Mouse (Mus musculus): Measurements from ENCODE around the gene Kdf1. TPM values are rescaled to one million over a fixed set of nuclear protein-coding genes. Genes with fewer than 3 reads are reported as not detected.

Kdf1 gene
- total RNA-seq, 2 experiments from 2014 or later: not detected

DNA sequence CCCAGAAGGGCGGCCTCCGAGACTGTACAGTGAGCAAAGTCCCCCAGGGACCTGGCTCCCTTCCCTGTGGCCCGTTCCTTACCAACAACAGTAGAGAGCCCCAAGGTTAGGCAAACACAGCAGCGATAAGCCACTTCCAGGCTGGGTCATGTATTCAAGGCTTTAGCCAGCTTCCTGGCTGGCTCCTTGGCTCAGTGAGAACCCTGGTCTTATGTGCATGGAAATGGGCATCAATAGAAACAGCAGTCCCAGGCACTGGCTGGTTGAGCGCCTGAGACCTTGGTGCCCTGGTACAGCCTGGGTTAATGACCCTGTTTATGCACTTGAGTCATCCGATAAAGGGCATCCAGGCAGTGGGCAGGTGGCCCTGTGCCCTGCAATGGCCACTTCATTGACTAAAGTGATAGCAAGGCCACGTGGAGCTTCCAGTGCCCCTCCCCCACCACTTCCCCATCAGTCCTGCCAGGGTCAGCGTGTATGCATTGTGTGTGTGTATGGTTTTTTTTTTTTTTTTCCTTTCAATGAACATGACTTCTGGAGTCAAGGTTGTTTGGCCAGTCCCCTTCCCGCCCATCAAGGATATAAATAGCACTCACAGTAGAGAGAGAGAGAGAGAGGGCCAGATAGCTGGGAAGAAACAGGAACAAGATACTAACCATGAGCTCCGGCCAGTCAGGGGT is 34.1 kb downstream of the Kdf1 start, which contains the start of gene Nr0b2:
Nr0b2 (plus strand) TSS at position 609 of the 680 bp plus-strand sequence.
- DNase-seq (ENCODE audit: extremely low spot score in 1 of 2, low spot score in 1 of 2): no peak

DNA sequence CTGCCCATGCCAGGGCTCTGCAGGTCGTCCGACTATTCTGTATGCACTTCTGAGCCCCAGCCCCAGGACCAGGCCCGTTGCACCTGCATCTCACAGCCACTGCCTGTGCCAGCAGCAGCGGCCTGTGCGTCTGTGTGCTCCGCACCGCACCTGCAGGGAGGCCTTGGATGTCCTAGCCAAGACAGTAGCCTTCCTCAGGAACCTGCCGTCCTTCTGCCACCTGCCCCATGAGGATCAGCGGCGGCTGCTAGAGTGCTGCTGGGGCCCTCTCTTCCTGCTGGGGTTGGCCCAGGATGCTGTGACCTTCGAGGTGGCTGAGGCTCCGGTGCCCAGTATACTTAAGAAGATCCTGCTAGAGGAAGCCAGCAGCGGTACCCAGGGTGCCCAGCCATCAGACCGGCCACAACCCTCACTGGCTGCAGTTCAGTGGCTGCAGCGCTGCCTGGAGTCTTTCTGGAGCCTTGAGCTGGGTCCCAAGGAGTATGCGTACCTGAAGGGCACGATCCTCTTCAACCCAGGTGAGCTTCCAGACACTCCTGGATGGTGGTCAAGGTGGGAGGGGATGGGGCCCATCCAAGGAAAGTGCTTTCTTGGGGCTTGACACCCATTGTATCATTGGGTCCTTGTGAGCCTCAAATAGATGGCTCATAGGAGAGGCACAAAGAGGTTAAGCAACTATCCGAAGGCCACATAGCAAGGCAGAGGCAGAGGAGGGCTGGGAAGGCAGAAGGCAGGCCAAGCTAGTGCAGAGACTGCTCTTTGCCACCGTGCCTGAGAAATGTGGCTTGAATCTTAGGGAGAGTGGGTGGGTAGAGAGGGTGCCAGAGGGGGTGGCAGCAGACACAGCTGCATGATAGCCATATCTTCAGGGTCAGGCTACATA is 34.9 kb downstream of the Kdf1 start:
- no peak for DNase-seq (ENCODE audit: extremely low spot score in 1 of 2, low spot score in 1 of 2)

DNA sequence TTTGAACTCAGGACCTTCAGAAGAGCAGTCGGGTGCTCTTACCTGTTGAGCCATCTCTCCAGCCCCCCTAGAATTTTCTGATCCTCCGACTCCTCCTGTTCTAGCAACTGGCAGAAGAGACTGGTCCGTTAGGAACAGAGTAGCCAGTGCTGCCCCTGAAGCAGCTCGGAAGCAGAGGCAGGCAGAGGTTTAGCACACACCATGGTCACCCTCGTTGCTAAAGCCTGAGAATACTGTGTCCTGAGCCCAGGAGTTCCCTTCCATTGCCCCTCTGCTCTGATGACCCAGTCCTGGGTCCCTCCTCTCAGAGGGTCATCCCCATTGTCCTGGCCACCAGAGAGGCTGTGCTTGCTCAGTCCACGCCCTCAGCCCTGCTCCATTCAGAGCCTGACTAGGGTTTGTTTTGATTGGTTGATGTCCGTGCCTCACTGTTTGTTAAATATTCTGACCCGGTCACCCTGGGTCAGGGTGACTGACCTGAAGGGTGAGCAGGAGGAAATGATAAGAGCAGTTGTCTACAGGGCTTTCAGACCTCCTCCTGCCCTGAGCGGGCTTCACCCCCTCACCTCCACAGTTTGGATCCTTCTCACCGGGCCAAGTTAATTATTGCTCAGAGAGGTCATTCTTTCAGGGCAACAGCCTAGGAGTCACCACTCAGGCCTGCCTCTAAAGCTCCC is 38.4 kb downstream of the Kdf1 start:
- DNase-seq (ENCODE audit: extremely low spot score in 1 of 2, low spot score in 1 of 2): no peak

DNA sequence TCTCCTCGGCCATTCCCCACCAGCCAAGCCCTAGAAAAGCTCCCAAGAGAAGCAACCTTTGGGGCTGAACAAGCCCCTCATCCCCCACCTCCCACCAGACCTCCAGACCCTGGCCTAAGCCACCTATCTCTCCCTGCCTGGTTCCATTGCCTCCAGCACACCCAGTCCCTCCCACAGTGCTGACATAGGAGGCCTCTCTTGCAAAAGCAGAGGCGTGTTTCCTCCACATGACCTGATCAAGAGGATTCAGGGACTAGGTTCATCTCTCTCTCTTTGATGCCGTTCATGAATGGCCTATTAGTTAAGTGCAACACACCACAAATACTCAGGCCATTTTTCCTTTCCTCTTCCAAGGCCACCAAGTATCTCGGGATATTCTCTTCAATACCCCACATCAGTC is 41.1 kb downstream of the Kdf1 start:
- DNase-seq (ENCODE audit: extremely low spot score in 1 of 2, low spot score in 1 of 2): no peak

DNA sequence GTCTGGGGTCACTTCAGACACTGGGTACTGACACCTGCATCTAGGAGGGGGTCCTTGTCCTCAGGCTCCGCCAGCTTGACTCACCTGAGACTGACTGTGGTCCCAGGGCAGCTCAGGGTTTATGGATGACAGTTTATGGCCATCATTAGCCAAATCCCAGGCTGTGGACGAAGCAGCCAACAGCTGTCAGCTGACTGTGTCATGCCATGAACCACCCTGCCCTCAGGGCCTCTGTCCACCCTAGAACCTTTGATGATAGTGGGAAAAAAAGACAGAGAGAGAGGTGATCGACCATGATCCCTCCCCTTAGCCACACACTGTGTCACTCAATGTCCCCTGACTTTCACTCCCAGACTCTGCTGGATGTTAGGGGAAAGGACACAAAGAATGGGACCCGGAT is 42.9 kb downstream of the Kdf1 start:
- no peak for DNase-seq (ENCODE audit: extremely low spot score in 1 of 2, low spot score in 1 of 2)

DNA sequence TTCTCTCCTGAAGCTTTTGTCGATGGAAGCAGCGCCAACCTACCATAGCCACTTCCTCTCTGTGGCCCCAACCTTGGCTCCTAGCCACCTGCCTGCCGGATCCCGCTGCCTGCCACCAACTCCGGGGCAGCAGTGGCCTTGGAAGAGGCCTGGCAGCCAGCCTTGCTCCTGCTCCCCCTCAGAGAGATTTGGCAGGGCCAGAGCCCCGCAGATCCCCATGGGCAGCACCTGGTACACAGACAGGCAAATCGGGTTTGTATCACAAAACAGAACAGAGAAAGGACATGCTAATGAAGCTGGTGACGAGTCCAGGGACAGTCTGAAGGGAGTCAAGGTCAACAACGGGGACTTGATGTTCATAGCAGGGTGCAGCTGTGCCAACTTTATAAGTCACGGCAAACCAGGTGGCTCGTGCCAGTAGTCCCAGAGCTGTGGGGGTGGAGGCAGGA is 44.4 kb downstream of the Kdf1 start:
- DNase-seq (ENCODE audit: extremely low spot score in 1 of 2, low spot score in 1 of 2): no peak

DNA sequence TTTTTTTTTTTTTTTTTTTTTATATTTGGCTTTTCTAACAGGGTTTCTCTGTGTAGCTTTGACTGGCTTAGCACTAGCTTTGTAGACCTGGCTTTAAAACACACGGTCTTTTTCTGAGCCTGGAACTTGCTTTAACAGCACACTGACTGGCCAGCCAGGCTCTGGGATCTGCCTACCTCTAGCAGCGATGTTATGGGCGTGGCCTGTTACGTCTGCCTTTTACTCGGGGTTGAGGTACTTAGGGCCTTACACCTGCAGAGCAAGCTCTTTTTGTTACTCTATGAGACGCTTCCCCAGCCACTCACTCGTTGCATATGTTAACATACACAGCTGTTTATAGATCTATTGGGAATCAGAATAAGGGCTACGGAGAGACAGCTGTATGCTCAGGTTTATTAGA is 48.5 kb downstream of the Kdf1 start:
- DNase-seq (ENCODE audit: extremely low spot score in 1 of 2, low spot score in 1 of 2): no peak

DNA sequence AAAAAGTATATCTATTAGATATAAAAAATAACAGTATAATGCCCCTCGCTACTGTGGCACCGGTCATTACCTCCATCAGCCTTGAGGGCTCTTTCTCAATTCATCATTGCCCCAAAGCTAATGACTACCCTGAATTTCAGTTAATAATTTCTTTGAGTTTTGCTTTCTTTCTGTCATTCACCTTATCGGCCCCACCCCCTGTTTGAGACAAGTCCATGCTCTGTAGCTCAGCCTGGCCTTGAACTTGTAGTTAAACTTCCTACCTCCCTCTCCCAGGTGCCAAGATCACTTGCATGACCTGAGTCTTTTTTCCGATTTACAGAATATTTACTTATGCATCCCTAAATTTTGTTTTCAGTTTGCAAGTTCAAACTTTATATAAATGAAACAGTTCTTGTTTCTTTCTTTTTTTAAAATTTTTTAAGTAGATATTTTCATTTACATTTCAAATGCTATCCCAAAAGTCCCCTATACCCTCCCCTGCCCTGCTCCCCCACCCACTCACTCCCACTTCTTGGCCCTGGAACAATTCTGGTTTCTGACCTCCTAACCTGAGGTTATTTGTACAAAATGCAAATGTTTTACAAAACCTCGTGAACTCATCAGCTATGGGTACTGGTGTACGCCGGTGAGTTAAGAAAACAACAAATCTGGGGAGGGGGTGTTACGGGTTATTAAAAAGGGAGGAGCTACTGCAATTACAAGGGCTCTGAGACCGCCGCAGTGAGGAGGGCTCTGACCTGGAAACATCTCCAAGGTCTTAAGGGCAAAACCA is 50.7 kb downstream of the Kdf1 start:
- DNase-seq (ENCODE audit: extremely low spot score in 1 of 2, low spot score in 1 of 2): no peak

DNA sequence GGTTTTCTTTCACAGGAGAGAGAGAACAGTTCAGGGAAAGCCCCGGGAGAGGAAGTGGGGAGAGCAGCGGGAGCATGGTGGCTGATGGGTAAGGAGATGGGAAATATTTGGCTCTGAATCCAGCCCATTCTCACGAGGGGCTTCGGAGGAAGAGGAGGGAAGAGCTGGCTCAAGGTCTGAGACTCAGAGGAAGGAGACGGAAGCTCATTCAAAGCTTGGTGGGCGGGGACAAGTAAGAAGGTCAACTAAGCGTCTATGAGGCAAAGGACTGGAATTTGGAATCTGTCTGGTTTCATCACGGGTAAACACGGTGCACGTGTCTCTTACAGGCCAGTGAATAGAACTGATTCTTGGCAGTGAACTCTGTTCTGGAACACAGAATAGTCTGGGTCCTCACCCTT is 51.3 kb downstream of the Kdf1 start:
- no peak for DNase-seq (ENCODE audit: extremely low spot score in 1 of 2, low spot score in 1 of 2)

DNA sequence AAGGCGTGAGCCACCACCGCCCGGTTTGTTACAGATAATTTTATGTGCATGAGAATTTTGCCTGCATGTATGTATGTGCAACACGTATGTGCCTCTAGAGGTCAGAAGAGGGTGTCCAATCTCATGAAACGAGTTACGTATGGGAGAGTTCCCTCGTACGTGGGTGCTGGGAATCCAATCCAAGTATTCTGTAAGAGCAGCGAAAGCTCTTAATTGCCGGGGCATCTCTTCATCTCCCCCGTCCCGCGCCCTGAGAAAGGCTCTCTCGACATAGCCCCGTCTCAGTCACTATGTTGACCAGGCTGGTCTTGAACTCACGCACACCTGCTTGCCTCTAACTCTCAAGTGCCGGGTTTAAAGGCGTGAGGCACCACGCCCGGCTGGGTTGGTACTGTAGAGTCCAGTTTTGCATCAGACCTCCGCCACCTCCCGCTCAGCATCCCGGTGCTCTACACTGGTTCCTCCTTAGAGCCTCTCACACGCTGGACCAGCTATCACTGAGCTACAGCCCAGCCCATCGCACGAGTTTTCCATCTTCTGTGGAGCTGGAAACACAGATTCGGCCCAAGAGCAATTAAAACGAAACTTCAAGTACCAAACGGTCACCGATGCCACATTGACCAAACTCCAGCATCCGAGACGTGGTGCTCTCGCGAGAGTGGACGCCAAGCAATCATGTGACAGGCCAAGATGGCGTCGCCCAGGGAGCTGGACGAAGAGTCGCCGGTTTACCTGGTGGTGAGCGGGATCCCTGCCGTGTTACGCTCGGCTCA is 55.5 kb downstream of the Kdf1 start, which contains the start of gene Gpatch3:
Gpatch3 (plus strand) TSS at position 676 of the 773 bp plus-strand sequence.
- DNase-seq (ENCODE audit: extremely low spot score in 1 of 2, low spot score in 1 of 2): peak; percentile 81 to 88

DNA sequence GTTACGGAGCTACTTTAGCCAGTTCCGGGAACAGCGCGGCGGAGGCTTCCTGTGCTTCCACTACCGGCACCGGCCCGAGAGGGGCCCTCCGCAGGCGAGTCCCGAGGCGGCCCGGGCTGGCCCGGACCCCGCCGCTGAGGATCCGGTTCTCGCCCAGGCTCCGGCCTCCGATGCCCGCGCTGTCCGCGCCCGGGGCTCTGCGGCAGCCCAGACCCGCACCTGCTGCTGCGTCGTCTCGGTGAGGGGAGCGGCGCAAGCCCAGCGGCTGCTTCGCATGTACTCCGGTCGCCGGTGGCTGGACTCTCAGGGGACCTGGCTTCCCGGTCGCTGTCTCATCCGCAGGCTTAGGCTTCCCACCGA is 56.1 kb downstream of the Kdf1 start:
- peak in 1 of 2 experiments; percentile 10 for DNase-seq (ENCODE audit: extremely low spot score in 1 of 2, low spot score in 1 of 2)

DNA sequence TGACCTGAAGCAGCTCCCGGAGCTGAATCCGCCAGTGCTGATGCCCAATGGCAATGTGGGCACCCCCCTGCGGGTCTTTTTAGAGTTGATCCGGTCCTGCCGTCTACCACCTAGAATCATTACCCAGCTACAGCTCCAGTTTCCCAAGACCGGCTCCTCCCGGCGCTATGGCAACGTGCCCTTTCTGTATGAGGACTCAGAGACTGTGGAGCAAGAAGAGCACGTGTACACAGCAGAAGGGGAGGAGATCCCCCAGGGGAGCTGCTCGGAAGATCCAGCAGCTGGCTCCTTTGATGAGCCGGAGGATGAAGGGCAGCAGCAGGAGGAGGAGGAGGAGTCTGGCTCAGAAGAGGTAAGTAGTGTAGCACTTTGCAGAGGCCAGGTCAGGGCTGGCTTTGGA is 59.2 kb downstream of the Kdf1 start:
- no peak for DNase-seq (ENCODE audit: extremely low spot score in 1 of 2, low spot score in 1 of 2)

Small RNA genes within 50 kb of the gene (microRNA-seq; reads per million reads assigned to microRNA genes)
- gene Gm23158: 0 reads per million in 2 experiments

Other genes with a start within 250 kb of the Kdf1 start
- 10 to 100 TPM; 85.7 to 92.6 TPM for gene Tmem222, start 241.2 kb upstream of the Kdf1 start, total RNA-seq (2021)
- 10 to 100 TPM; 84.4 to 85.8 TPM for gene Wdtc1, start 165.5 kb upstream of the Kdf1 start, total RNA-seq (2021)
- 10 to 100 TPM; 59.6 to 62.8 TPM for gene Slc9a1, start 149.3 kb upstream of the Kdf1 start, total RNA-seq (2021)
- not detected for gene Tent5b, start 38.8 kb upstream of the Kdf1 start, total RNA-seq (2021)
- gene Trnp1, start 20.4 kb upstream of the Kdf1 start, total RNA-seq (2021): 100 to 1,000 TPM; 183 to 201 TPM
- 100 to 1,000 TPM; 117 TPM for gene Nudc, start 27.0 kb downstream of the Kdf1 start, total RNA-seq (2021)
- gene Nr0b2, start 34.4 kb downstream of the Kdf1 start, total RNA-seq (2021): not detected
- gene Gpatch3, start 55.8 kb downstream of the Kdf1 start, total RNA-seq (2021): 1 to 10 TPM; 8.2 to 9.5 TPM
- 10 to 100 TPM; 10.0 to 10.2 TPM for gene Gpn2, start 65.4 kb downstream of the Kdf1 start, total RNA-seq (2021)
- 1 to 10 TPM; 1.5 to 1.9 TPM for gene Sfn, start 83.2 kb downstream of the Kdf1 start, total RNA-seq (2021)
- 10 to 100 TPM; 33.6 to 39.8 TPM for gene Zdhhc18, start 131.2 kb downstream of the Kdf1 start, total RNA-seq (2021)
- gene Pigv, start 153.7 kb downstream of the Kdf1 start, total RNA-seq (2021): 1 to 10 TPM; 7.9 to 9.6 TPM
- 10 to 100 TPM; 68.5 to 88.4 TPM for gene Arid1a, start 237.8 kb downstream of the Kdf1 start, total RNA-seq (2021)

Measured in layer of hippocampus, postnatal 25 days (tissue).